Mouse (Mus musculus): ENCODE results near the gene Vmn2r9. TPM values are rescaled to one million over a fixed set of nuclear protein-coding genes. Genes with fewer than 3 reads are reported as not detected.
A peak's percentile ranks its signal among the peaks of the same experiment; 100 is the strongest.
"Not testable (repeated sequence)": the region's sequence is repeated elsewhere in the genome, so short reads cannot be mapped to it uniquely, and the experiment has no call there.

Gene Vmn2r9
- polyA plus RNA-seq (2016; fragmentation: Nextera tagmentation; extraction: Ambion mirVana) = not detected in 2 replicates

- H3K4me3 ChIP-seq; H3K9me3 ChIP-seq; H3K27ac ChIP-seq (replicated peaks); H3K36me3 ChIP-seq (replicated peaks); DNase-seq (ENCODE audit: low spot score); H3K27me3 ChIP-seq (replicated peaks; ENCODE audit: low read depth, poor library complexity, severe bottlenecking); H3K4me1 ChIP-seq: not testable (repeated sequence)
- 69% methylated on average over 1 of the region's 1 CpGs for WGBS
Measured at GRCm38 (mm10) chr5:108852501-108852900, at the start of gene Vmn2r9. Vmn2r9 (minus strand) TSS chr5:108852601.

GRCm38 (mm10) chr5:108866746-108867145 is 14.3 kb upstream of the Vmn2r9 start:
- H3K4me3 ChIP-seq; H3K27me3 ChIP-seq (replicated peaks; ENCODE audit: low read depth, poor library complexity, severe bottlenecking); H3K4me1 ChIP-seq; H3K36me3 ChIP-seq (replicated peaks); H3K27ac ChIP-seq (replicated peaks); H3K9me3 ChIP-seq: not testable (repeated sequence)
- peak; percentile 30 for DNase-seq (ENCODE audit: low spot score)
- 13% methylated on average over 1 of the region's 1 CpGs for WGBS

- Histone ChIP-seq H3K4me3 (no peak overlapping the region), H3K36me3 (replicated peaks) (no peaks in the 10 kb centered on the region), H3K27me3 (replicated peaks; ENCODE audit: low read depth, poor library complexity, severe bottlenecking) (no peaks in the 10 kb centered on the region), H3K9me3 (no peaks in the 10 kb centered on the region), H3K4me1 (no peaks in the 10 kb centered on the region), H3K27ac (replicated peaks) (no peak overlapping the region)
- 54% methylated on average over 1 of the region's 1 CpGs for WGBS
- no peak for DNase-seq (ENCODE audit: low spot score)
Measured at GRCm38 (mm10) chr5:108849466-108849865, 2.9 kb downstream of the Vmn2r9 start.

GRCm38 (mm10) chr5:108836156-108836555 is 16.2 kb downstream of the Vmn2r9 start:
- DNase-seq (ENCODE audit: low spot score) = peak; percentile 11
- 72% methylated on average over 1 of the region's 1 CpGs for WGBS
- Histone ChIP-seq H3K4me1 (no peaks in the 10 kb centered on the region), H3K4me3 (no peak overlapping the region), H3K36me3 (replicated peaks) (no peaks in the 10 kb centered on the region), H3K27ac (replicated peaks) (no peak overlapping the region), H3K27me3 (replicated peaks; ENCODE audit: low read depth, poor library complexity, severe bottlenecking) (no peaks in the 10 kb centered on the region), H3K9me3 (no peaks in the 10 kb centered on the region)

- DNase-seq (ENCODE audit: low spot score) = no peak
- H3K4me3 ChIP-seq = no peak overlapping the region
- no peak overlapping the region for H3K27ac ChIP-seq (replicated peaks)
- H3K9me3 ChIP-seq = 0 out of 2 replicates have a peak, but pooled peaks cover 4% of the 10 kb centered on the region
- no peaks in the 10 kb centered on the region for H3K4me1 ChIP-seq
- H3K27me3 ChIP-seq (replicated peaks; ENCODE audit: low read depth, poor library complexity, severe bottlenecking) = no peaks in the 10 kb centered on the region
- 86% methylated on average over 2 of the region's 2 CpGs for WGBS
- no peaks in the 10 kb centered on the region for H3K36me3 ChIP-seq (replicated peaks)
Measured at GRCm38 (mm10) chr5:108823276-108823675, 29.1 kb downstream of the Vmn2r9 start.

DNA sequence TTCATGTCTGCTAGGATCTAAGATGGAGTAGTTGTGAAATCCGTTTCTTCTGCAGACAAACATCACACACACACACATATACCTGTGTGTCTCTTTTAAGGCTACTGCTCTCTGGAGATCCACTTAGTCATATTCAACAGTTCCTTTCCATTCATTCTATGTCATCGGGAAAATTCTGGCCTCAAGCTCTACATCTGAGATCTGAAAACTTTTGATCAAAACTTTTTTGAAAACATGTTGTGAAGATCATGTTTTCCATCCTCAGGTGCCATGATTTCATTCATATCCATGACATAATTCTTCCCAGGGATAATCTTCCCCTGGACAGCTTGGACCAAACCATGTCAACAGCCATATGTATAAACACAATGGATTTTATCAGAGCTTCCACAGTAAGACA is 43.7 kb downstream of the Vmn2r9 start, which contains the start of gene Vmn2r8:
Gene Vmn2r8, minus strand, starts transcription at position 101 of the 400 bp plus-strand sequence.
- not testable (repeated sequence) for H3K27me3 ChIP-seq (replicated peaks; ENCODE audit: low read depth, poor library complexity, severe bottlenecking); H3K27ac ChIP-seq (replicated peaks); H3K36me3 ChIP-seq (replicated peaks); H3K9me3 ChIP-seq; DNase-seq (ENCODE audit: low spot score); H3K4me3 ChIP-seq; H3K4me1 ChIP-seq
- WGBS = 76% methylated on average over 2 of the region's 2 CpGs

DNA sequence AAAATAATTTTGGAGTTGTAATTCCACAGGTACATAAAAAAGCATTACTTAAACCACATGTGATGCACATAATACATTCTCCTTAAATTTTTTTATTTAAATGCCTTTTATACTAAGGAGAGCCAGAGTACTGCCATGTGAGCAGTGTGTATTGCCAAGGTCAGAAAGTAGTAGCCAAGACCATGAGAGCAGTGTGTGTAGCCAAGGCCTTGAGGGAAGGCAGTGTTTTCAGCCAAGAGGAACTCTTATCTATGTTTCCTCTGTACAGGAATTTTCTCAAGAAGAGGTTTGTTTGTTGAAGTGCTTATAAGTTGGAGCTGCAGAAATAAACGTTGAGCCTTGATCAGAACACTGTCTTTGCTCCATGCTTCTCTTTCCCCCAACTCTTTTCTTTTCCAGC is 48.8 kb downstream of the Vmn2r9 start:
- Histone ChIP-seq H3K4me1 (no peaks in the 10 kb centered on the region), H3K27me3 (replicated peaks; ENCODE audit: low read depth, poor library complexity, severe bottlenecking) (no peaks in the 10 kb centered on the region), H3K9me3 (no peaks in the 10 kb centered on the region), H3K36me3 (replicated peaks) (no peaks in the 10 kb centered on the region), H3K27ac (replicated peaks) (no peak overlapping the region), H3K4me3 (no peak overlapping the region)
- 50% methylated on average over 1 of the region's 1 CpGs for WGBS
- DNase-seq (ENCODE audit: low spot score) = no peak

- 66% methylated on average over 2 of the region's 2 CpGs for WGBS
Measured at GRCm38 (mm10) chr5:108795263-108795662, 57.1 kb downstream of the Vmn2r9 start, which contains the start of gene Tmed11. Tmed11 (minus strand) TSS chr5:108795363.

GRCm38 (mm10) chr5:108790385-108790784 is 62.0 kb downstream of the Vmn2r9 start:
- not testable (repeated sequence) for H3K4me3 ChIP-seq; H3K36me3 ChIP-seq (replicated peaks); H3K9me3 ChIP-seq; H3K27me3 ChIP-seq (replicated peaks; ENCODE audit: low read depth, poor library complexity, severe bottlenecking); H3K27ac ChIP-seq (replicated peaks); H3K4me1 ChIP-seq
- 32% methylated on average over 1 of the region's 1 CpGs for WGBS
- DNase-seq (ENCODE audit: low spot score) = peak; percentile 41

More at GRCm38 (mm10) chr5:108795263-108795662, 57.1 kb downstream of the Vmn2r9 start, which contains the start of gene Tmed11:
- not testable (repeated sequence) for H3K36me3 ChIP-seq (replicated peaks); H3K4me3 ChIP-seq; H3K27me3 ChIP-seq (replicated peaks; ENCODE audit: low read depth, poor library complexity, severe bottlenecking); H3K27ac ChIP-seq (replicated peaks); H3K4me1 ChIP-seq; DNase-seq (ENCODE audit: low spot score); H3K9me3 ChIP-seq

Other genes starting within 250 kb of the Vmn2r9 start
- gene Gak, start 222.8 kb downstream of the Vmn2r9 start, polyA plus RNA-seq (2016; fragmentation: Nextera tagmentation; extraction: Ambion mirVana) = 63.5 and 66.3 TPM in 2 replicates
- 15.1 and 16.0 TPM in 2 replicates for gene Tmem175, start 222.8 kb downstream of the Vmn2r9 start, polyA plus RNA-seq (2016; fragmentation: Nextera tagmentation; extraction: Ambion mirVana)
- gene Idua, start 192.3 kb downstream of the Vmn2r9 start, polyA plus RNA-seq (2016; fragmentation: Nextera tagmentation; extraction: Ambion mirVana) = 9.3 and 9.6 TPM in 2 replicates
- 12.5 and 14.5 TPM in 2 replicates for gene Dgkq, start 182.9 kb downstream of the Vmn2r9 start, polyA plus RNA-seq (2016; fragmentation: Nextera tagmentation; extraction: Ambion mirVana)
- 0.55 and 0.92 TPM in 2 replicates for gene Slc26a1, start 177.0 kb downstream of the Vmn2r9 start, polyA plus RNA-seq (2016; fragmentation: Nextera tagmentation; extraction: Ambion mirVana)
- gene Fgfrl1, start 160.2 kb downstream of the Vmn2r9 start, polyA plus RNA-seq (2016; fragmentation: Nextera tagmentation; extraction: Ambion mirVana) = 28.9 and 34.0 TPM in 2 replicates
- 0.92 TPM in 1 of 2 replicates, not detected in the other for gene Rnf212, start 77.6 kb downstream of the Vmn2r9 start, polyA plus RNA-seq (2016; fragmentation: Nextera tagmentation; extraction: Ambion mirVana)
- gene Tmed11, start 57.2 kb downstream of the Vmn2r9 start, polyA plus RNA-seq (2016; fragmentation: Nextera tagmentation; extraction: Ambion mirVana) = not detected in 2 replicates
- gene Vmn2r8, start 43.8 kb downstream of the Vmn2r9 start, polyA plus RNA-seq (2016; fragmentation: Nextera tagmentation; extraction: Ambion mirVana) = not detected in 2 replicates
- not detected in 2 replicates for gene Vmn2r10, start 153.9 kb upstream of the Vmn2r9 start, polyA plus RNA-seq (2016; fragmentation: Nextera tagmentation; extraction: Ambion mirVana)
- not detected in 2 replicates for gene Vmn2r11, start 207.0 kb upstream of the Vmn2r9 start, polyA plus RNA-seq (2016; fragmentation: Nextera tagmentation; extraction: Ambion mirVana)
- not detected in 2 replicates for gene Vmn2r12, start 245.3 kb upstream of the Vmn2r9 start, polyA plus RNA-seq (2016; fragmentation: Nextera tagmentation; extraction: Ambion mirVana)

Data from embryonic facial prominence, embryonic 10.5 days (tissue).